Mouse (Mus musculus) spleen, embryonic (tissue): ENCODE results near the gene Ddc.

Source experiments
- CTCF ChIA-PET: fragments of 350-600 bp; sonication (Branson Sonifier 250); formaldehyde crosslinking; loops from one replicate; lab custom pipeline; 2022; lab: Charles Lee

The Ddc gene

DNA sequence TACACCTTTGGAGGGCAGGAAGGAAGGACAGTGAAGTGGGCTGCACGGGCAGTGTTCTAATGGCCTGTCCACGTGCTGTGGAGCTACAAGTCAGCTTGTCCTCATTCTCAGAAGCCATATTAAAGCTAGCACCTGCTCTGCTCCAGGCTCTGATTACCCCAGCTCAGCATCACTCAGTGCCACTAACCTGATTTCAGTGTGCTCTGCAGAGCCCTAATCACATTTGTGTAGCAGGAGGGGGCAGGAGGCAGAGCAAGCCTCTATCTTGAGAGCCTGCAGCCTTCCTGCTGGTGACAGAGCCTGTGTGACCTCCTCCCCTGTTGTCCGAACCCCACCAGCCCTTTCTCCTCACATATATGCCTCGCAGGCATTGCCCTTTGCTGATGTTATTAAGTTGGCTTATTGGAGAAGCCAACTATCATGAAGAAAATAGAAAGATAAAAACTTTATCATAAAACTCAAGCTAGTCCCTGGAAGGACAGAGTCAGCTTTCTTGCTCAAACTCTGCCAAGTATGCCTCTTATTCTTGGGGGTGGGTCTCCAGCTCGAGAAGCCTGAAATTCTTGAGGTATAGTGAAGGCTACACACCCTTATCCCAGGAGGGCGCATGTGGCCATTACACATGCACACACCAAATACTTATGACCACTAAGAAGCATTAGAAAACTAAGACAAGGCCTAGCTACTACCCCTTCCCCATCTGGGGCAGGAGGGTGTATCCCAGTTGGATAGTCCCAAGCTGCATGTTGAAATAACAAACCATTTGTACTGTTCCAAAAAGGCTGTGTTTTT lies 47.3 kb downstream of the Ddc start:
- CTCF ChIA-PET = interaction anchor here (0.9 kb wide), 1 partner anchor 13 kb away, joined by 9 read pairs; no protein-coding TSS in a partner anchor

DNA sequence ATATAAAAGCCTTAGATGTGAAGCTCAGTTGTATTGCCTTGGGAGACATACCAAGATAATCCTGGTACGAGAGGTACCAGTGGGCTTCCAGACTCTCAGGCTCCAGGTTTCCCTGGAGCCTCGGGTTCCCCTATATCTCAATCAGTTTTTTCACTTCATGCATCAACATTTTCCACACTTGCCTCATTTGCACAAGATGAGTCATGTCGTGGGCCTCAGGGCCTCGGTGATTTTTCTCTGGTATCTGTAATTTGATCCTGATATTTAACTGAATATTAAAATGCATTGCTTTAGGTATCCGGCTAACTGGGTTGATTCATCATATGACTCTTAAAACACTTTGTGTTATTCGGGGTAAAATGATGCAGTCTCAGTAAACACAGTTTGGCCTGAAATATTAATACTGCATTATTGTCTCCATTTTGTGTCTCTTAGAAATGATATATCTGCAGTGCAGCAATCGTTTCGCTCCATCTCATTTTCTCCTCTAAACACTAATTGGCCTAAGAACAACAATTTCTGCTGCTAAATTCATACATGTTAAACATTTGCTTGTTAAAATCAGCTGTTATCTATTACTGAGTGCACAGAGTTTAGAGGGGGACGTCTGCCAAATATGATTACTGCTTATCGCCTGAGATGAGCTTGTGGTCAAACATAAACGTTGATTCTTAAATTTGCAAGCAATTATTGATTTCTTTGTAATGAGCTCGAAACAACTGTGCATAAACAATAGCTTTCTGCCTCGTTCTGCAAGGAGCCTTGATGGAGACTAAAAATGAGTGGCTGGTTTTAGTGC lies 48.2 kb downstream of the Ddc start:
- CTCF ChIA-PET = no interaction called here

DNA sequence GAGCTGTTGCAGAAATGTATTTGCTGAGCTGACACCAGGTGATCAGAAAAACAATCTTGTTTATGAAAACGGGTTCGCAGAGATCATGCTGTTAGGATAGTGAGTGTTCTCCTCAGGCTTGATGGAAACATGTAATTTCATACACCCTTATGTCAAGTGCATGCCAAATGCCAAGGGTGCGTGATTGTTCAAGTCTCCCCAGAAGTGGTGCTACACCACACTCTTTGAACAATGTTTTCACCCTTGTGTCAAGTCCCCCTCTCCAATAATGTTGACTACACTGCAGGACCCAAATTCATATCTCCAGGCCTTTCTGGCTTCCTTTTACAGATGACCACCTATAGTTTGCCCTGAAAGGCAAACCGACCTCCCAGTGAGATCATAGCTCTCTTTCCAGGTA lies 49.5 kb downstream of the Ddc start:
- CTCF ChIA-PET = no interaction called here

DNA sequence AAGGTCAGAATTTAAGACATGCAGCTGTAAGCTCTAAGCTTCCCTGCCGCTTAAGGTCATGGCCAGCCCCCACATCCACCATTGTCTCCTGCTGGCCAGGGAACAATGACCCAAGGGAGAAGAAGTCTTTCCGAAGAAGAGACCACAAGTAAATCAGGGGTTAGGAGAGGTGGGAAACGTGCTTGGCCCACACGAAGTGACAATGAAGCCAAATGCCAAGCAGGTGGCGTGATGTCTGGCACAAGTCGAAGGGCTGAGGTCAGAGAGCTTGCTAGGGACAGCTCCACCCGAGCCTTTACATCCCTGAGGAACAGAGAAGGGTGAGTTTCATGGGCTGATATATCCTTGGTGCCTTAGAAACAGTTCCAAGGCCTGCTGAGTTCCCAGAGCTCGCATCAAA lies 52.9 kb downstream of the Ddc start:
- CTCF ChIA-PET = no interaction called here

DNA sequence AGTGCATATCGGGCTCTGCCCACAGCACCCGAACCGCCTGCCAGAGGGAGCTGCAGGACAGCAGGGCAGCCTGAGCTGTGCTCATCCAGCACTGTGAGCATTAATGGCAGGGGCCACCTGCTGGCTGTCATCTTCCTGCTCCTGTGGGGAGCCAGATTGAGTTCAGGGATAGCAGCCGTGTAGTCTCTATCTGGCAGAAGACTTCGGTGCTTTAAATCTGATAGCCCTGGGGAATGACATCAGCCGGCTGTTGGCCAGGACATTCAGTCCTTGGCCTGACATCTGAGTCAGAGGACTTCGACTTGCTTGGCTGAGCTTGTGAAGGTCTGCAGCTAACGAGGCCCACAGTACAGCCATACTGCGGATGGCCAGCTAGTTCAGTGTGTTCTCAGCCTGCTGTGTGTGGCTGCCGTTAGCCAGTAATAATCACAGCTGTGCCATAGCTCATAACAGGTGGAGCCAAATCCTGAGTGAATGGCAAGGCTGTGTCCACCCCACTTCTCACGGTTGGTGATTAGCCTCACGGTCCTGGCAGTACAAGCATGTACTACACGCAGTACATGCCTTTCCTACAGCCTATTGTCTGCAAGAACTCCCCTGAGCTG lies 53.5 kb downstream of the Ddc start:
- CTCF ChIA-PET = no interaction called here

DNA sequence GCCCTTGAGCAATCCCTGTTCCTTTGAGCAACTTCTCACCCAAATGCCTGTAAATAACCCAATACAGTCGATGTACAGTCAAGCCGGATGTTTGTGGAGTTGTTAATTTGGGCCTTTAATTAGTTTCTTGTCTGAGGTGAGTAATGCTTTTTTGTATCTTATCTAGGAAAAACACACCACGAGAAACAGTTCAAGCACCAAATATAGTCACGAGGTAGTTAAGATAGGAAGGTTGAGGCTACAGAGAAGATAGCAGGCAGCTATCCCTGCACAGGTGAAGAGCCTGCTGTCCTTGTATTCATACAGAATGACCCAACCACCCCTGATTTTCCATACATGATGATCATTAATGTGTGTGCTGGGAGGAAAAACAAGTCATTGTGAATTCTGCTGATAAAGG lies 56.4 kb downstream of the Ddc start:
- CTCF ChIA-PET = no interaction called here

DNA sequence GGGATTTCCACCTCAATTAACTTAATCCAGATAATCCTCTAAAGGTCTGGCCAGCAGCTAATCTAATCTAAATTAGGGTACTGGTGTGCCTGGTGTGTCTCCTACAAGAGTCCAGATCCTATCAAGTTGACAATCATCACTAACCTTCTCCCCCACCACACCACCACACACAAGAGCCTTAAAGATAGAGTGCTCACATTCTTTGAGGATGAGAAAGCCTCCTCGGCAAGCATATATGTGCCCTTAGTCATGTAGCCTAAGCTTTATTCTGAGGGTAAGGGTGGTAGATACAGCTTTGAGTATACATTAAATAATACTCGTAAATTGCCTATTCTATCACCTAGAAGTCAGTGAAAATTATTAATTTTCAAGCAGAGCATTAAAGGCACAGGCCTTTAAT lies 57.2 kb downstream of the Ddc start:
- CTCF ChIA-PET = no interaction called here

DNA sequence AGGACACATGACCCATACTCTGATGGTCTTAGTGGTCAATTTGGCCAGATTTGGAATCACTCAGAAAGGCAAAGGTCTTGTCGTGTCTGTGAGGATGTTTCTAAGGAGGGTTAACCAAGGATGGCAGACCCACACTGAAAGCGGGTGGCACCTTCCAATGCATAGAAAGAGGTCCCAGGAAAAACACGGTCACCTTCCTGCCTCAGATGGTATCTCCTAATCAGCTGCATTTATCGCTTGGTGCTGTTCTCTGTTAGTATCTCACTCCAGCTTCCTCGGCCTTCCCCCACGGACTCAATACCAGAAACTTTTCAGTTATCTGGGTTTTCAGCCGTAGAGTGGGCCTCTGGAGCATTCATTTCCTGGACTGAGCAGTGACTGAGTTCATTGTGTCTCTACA lies 58.1 kb downstream of the Ddc start:
- CTCF ChIA-PET = no interaction called here

DNA sequence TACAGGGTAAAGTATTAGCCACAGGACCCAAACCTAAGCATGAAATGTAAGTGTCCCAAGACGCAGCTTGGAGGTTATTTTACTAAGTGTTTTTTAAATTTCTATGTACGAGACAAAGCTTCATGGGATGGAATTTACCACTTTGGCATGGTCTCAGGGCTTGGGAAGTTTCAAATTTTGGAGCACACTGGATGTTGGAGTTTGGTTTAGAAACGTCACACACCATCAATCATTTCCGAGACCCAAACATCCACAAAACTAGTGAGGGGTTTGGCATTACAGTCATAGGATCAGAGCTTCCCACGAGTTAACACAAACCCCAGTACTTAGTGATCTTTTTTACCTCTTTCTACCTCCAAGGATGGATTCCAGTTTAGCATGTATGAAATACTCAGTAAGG lies 60.6 kb downstream of the Ddc start:
- CTCF ChIA-PET = interaction anchor here (1.0 kb wide), 1 partner anchor 28 kb away, joined by 6 read pairs; no protein-coding TSS in a partner anchor

DNA sequence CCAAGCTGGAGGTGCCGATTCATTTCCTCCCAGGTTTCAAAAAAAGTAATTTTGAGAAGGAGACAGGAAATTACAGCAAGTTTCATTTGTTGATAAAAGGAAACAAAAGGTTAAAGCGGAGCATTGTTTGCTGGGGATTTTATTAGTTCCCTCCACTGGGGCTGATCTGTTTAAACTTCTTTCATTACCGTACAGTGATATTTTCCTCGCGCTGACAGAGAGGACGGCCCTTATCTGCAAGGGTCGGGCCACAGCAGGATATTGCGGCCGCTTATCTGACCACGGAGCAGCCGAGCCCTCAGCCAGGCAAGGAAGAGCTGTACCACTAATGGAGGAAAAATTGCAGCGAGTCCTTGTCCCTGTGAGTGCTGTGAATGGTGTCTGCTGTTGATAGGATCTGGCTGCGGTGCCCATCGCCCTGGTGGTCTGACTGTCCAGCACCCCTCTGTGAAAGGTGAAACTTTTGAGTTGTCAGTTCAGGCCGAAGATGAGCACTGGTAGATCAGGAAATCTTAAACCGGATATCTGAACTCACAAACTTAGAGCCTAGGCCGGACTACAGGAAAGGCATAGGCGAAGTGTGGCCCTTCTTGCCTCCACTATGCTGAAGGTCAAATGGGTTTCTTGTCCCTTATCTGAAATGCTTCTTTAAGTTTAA lies 61.1 kb downstream of the Ddc start:
- CTCF ChIA-PET = interaction anchor here (1.0 kb wide), 1 partner anchor 27 kb away, joined by 6 read pairs; no protein-coding TSS in a partner anchor

DNA sequence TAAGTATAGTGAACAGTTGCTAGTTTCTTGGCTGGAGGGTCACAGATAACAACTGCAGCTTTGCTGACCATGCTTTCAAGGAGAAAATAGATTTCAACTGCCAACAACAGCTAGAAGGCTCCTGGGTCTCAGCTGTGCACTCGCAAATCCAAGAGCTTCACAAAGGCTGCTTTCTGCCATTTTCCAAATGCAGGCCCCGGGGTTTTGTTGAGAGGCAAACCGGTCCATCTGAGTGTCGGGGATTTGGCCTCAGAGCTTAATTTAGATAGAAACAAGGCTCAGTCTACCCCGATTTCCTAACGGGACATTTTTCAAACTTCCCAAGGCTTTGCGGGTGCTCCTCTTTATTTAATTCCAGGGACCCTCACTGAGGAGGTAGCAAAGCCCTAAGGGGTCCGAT lies 61.7 kb downstream of the Ddc start:
- CTCF ChIA-PET = no interaction called here

DNA sequence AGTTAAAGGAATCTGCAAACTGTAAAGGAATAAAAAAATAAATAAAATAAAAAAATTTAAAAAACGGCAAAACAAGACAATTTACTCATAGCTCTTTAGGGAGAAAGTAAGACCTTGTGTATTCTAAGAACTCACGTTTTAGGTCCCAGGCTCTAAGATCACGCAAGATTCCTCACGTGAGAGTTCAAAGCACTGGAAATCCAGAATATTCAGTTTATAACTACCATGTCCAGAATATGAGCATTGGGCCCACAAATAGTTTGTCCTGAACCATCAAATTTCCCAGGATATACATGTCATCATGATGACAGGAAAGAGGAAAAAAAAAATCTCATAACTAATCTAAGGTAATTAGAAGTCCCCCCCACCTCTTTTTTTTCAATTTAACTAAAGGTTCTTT lies 62.2 kb downstream of the Ddc start:
- CTCF ChIA-PET = no interaction called here

DNA sequence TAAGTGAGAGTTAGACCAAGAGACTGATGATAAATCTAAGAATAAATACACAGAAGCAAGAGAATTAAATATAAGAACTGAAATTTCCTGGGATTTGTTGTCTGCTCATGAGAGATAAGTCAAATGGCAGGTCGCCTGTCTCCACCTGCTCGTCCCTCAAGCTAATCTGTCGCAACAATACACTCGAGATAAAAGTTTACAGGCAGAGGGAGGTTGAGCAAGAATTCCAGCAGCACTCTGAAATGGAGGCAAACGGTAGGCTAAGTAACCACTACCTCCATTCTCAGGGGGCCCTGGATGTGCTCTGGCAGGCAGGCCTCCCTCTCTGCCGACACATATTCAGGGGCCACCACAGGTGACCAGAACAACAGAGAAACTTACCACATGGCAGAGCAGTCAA lies 62.6 kb downstream of the Ddc start:
- CTCF ChIA-PET = no interaction called here

DNA sequence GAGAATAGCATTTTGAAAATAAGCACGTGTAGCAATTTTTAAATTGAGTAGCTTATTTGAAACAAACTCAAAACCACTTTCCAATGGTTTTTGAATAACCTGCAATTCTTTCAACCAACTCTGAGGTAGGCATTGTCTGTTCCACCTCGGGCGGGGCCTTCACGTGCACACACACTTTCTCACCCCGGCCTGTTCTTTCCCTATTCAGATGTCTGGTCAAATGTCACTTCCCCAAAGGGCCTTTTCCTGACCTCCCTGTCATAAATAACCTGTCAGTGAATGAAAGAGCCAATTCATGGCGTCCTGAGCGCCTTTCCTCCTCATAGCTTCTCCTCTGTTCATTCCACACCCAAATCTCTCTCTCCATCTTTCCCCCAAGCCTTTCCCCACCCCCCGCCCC lies 64.8 kb downstream of the Ddc start:
- CTCF ChIA-PET = no interaction called here

DNA sequence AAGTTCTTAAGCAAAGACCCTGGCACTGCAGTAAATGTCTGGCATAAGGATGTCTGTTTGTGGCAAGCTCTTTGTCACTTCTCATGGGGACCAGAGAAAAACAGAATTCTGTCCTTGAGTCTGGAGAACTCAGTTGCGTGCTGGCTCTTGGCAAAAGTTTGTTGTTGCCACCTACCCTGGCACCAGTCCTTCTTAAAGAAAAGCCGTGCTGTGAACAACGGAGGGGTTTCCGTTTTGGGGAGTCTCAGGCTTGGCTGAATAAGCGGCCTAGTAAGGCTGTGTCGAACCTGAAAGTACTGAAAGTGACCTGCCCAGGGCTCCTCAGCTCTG lies 65.2 kb downstream of the Ddc start:
- CTCF ChIA-PET = no interaction called here

DNA sequence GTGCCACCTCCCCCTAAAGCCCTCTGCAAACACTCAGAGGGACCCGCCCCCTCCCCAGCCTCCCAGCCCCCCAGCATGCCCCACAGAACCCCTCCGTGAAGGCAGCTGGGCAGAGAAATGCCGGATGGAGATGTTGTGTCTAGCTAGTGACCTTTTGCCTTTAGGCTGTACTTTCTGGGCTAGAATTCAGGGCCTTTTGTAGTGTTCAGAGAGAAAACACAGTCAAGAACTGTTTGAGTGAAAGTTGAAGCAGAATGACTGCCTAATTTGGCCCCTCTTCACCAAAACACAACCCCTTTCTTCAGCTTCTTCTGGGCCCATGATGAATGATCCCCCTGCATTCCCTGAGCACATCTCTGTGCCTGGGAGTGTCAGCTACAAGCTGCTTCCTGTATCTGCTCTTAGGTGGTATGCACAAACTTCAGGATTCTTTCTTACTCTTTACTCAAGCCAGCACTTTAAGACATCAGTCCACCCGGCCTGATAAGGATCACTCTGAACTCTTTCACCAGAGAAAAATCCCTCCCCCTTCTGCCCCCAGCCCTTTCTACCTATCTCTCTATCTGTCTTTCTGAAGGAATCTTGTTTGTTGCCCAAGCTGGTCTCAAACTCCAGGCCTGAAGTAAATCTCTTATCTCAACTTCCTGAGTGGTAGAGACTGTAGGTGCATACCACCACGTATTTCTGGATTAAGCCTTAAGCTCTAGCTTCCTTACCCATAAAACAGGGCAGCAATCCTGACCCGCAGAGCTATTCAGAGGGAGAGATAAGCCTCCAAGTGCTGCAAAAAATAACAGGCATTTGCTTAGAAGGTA lies 65.8 kb downstream of the Ddc start:
- CTCF ChIA-PET = no interaction called here

DNA sequence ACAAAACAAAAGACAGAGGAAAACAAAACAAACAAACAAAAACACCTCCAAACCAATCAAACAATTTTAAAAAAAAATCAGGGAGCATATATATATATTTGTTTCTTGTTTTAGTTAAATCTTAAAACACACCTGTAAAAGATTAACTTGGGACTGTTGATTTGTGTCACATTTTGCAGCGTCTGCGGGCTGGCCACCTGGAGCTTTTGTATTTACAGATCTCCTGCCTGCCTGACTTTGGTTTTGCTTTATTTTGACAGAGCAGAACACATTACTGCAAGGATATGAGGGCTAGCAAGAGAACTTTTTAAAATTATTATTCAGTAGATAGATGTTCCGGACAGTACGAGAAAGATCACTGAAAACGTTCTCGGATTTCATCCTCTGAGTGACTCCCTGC lies 66.4 kb downstream of the Ddc start:
- CTCF ChIA-PET = no interaction called here

DNA sequence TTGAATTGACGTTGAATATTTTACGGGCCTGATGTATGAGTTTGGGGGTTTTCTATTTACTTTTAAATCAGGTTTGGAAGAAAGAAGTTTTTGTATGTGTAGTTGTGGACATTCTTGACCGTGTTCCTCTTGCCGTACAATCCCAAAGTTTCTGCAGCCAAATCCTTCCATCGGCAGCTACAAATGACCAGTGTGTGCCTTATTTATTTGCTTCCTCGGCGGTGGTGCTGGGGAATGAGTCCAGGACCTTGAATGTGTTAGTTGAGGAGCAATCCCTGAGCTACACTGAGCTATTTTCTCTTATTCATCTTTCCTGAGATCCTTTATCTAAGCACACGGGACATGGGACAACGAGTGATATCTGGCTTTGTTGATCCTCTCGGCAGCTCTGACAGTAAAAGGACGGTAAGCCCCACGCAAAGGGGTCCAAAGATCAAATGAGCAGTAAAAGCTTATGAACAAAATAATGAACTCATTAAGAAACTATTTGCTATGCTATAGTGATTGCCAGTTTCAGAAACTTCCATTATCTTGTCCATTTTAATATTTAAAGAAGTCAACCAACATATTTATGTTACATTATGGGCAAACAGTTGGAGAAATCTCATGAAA lies 67.0 kb downstream of the Ddc start:
- CTCF ChIA-PET = no interaction called here

DNA sequence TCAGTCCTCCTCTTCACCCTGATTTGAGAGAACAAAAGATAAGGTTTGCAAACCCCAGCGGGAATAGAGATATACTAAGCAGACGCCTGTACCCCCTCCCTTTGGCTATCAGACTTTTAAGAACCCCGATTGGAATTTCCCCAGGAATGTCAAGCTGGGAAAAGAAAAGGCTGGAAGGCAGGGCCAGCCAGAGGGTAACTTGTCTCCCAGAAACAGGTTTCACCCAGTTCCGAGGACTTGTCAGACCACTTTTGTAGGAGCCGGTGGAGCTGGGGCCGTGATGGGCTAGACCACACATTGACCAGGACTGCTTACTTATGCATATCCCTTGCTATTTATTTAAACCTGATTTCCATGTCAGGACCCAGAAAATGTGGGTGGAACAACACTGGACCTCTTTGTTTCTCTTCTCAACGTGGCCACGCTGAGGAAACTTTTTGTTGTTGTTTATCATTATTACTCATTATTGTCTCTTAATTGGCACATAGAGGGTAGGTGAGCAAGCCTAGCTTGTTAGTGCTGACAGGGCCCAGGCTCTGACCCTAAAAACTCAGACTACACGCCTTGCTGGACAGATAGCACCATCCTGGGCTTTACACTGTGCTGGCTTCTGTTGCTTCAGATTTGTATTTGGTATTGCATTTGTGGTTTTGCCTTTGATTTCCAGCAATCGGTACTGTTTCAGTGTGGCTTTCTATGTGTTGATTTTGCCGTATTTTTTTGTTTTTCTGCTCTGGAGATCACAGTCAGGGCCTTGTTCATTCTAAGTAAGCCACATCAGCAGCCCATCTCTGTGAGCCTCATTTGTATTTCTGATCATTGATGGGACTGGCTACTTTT lies 68.6 kb downstream of the Ddc start:
- CTCF ChIA-PET = no interaction called here

DNA sequence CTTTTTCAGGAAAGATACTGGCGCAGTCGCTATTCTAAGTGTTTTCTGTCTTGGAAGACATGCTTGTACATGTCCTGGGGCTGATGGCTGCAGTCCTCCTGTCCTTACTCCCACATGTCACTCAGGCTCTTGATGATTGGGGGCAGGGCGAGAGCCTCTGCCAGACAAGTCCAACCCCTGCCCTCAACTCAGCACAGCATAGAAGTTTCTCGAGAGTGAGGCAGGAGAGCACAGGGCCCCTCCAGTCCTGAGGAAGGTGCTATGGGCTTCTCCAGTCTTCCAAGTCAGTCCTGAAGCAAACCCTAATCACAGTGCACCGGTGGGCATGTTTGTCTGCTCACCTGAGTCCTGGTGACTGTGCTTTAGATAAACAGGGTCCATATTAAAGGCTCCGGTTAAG lies 69.2 kb downstream of the Ddc start:
- CTCF ChIA-PET = no interaction called here
